Mouse (Mus musculus) neural tube, embryonic 12.5 days (tissue): ENCODE results near the gene H6pd. TPM values are rescaled to one million over a fixed set of nuclear protein-coding genes. Genes with fewer than 3 reads are reported as not detected.

Experiments
- ATAC-seq: fragments of 200-750 bp; cut with Nextera tagmentation; 2 replicates; pipeline ENCODE4 v1.8.0; 2017; ENCODE audit warnings: low read depth, mild to moderate bottlenecking, moderate TSS enrichment, moderate library complexity; ENCODE audit not compliant: low FRiP score
- H3K27ac ChIP-seq: fragments of 300-500 bp; sonication (generic); 2 replicates; pipeline ENCODE4 v1.5.1; 2016
- H3K27me3 ChIP-seq: fragments of 300-500 bp; sonication (generic); replicated peaks from 2 replicates; pipeline ENCODE4 v1.6.1; 2016; ENCODE audit warnings: mild to moderate bottlenecking
- H3K36me3 ChIP-seq: fragments of 300-500 bp; sonication (generic); 2 replicates; pipeline ENCODE4 v1.6.1; 2016; ENCODE audit warnings: mild to moderate bottlenecking
- H3K4me1 ChIP-seq: fragments of 300-500 bp; sonication (generic); 2 replicates; pipeline ENCODE4 v1.6.1; 2016
- H3K4me2 ChIP-seq: fragments of 300-500 bp; sonication (generic); replicated peaks from 2 replicates; pipeline ENCODE4 v1.6.1; 2016; ENCODE audit warnings: mild to moderate bottlenecking
- H3K4me3 ChIP-seq: fragments of 300-500 bp; sonication (generic); 2 replicates; pipeline ENCODE4 v1.5.1; 2016
- H3K9ac ChIP-seq: fragments of 300-500 bp; sonication (generic); 2 replicates; pipeline ENCODE4 v1.6.1; 2016; ENCODE audit warnings: mild to moderate bottlenecking
- H3K9me3 ChIP-seq: fragments of 300-500 bp; sonication (generic); 2 replicates; pipeline ENCODE4 v1.6.1; 2016; ENCODE audit warnings: mild to moderate bottlenecking
- WGBS: fragments of 180-500 bp; shearing (Covaris S2); methylation state at CpG from one replicate; pipeline ENCODE4 v1.1.7; 2016; 5-methylcytosine and 5-hydroxymethylcytosine counted together
- polyA plus RNA-seq: library from polyadenylated mRNA; unstranded; fragments of >200 nt; fragmentation: Nextera tagmentation; extraction: Ambion mirVana; gene quantifications from 2 replicates; pipeline ENCODE4 v1.2.1, GENCODE M21; 2016

H6pd gene
- polyA plus RNA-seq, 1 experiment from 2014 or later = 4.0 TPM

- 89% methylated on average over 4 of the region's 4 CpGs for WGBS
- Histone ChIP-seq H3K9me3 (no peaks in the 10 kb centered on the region), H3K27ac (no peak overlapping the region), H3K36me3 (no peaks in the 10 kb centered on the region), H3K27me3 (0 out of 2 replicates have a peak, but pooled peaks cover 2% of the 10 kb centered on the region), H3K9ac (no peak overlapping the region), H3K4me3 (no peak overlapping the region), H3K4me1 (0 out of 2 replicates have a peak, but pooled peaks cover under 1% of the 10 kb centered on the region), H3K4me2 (no peak overlapping the region)
- no peak for ATAC-seq
Measured at GRCm38 (mm10) chr4:150014378-150015091, 5.7 kb upstream of the H6pd start.

DNA sequence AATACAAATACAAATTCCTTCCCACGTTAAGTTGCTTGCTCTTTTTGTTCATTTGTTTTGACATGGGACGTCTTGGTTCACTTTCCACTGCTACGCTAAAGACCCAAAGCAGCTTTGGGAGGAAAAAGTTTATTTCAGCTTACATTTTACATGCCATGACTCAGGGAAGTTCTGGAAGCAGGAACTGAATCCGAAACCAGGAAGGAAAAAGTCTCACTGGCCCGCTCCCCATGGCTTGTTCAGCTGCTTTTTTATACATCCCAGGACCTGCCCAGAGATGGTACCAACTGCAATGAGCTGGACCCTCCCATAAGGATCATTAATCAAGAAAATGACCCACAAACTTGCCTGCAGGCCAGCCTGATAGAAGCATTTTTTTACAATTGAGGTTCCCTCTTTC lies 5.0 kb upstream of the H6pd start:
- H3K4me2 ChIP-seq = no peak overlapping the region
- no peaks in the 10 kb centered on the region for H3K9me3 ChIP-seq
- H3K9ac ChIP-seq = no peak overlapping the region
- 90% methylated on average over 5 of the region's 5 CpGs for WGBS
- H3K4me1 ChIP-seq = peaks cover 6% of the 10 kb centered on the region; the same call in 1 of the 2 replicates
- no peak for ATAC-seq
- H3K27ac ChIP-seq = no peak overlapping the region
- no peaks in the 10 kb centered on the region for H3K36me3 ChIP-seq
- no peak overlapping the region for H3K4me3 ChIP-seq
- 0 out of 2 replicates have a peak, but pooled peaks cover 2% of the 10 kb centered on the region for H3K27me3 ChIP-seq

GRCm38 (mm10) chr4:150013186-150013690 lies 4.4 kb upstream of the H6pd start:
- no peaks in the 10 kb centered on the region for H3K9me3 ChIP-seq
- 91% methylated on average over 8 of the region's 8 CpGs for WGBS
- H3K9ac ChIP-seq = no peak overlapping the region
- no peak for ATAC-seq
- no peaks in the 10 kb centered on the region for H3K36me3 ChIP-seq
- 0 out of 2 replicates have a peak, but pooled peaks cover 2% of the 10 kb centered on the region for H3K27me3 ChIP-seq
- H3K4me3 ChIP-seq = no peak overlapping the region
- H3K4me1 ChIP-seq = peaks cover 6% of the 10 kb centered on the region; the same call in 1 of the 2 replicates
- H3K27ac ChIP-seq = no peak overlapping the region
- H3K4me2 ChIP-seq = no peak overlapping the region

DNA sequence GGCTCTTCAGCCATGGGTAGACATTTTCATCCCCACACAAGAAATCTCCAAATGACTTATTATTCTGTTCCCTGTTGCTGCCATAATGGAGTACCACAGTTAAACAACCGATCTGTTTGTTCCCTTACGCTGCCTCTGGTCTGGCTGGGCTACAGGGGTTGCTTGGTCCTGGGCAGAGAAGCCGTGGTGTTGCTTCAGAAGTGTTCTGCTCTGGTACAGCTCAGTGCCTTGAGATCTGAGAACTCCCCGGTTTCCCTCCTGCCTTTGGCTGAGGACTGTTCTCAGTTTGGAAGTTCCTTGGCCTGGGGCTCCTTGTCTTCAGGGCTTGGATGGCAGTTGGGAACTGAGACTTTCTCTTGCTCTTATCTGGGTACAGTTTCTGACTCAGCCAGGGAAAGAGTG lies 3.5 kb upstream of the H6pd start:
- Histone ChIP-seq H3K36me3 (no peaks in the 10 kb centered on the region), H3K9me3 (no peaks in the 10 kb centered on the region), H3K4me2 (no peak overlapping the region), H3K27ac (no peak overlapping the region), H3K4me1 (peaks cover 6% of the 10 kb centered on the region; the same call in 1 of the 2 replicates), H3K4me3 (no peak overlapping the region), H3K9ac (no peak overlapping the region), H3K27me3 (0 out of 2 replicates have a peak, but pooled peaks cover 2% of the 10 kb centered on the region)
- ATAC-seq = no peak
- 74% methylated on average over 4 of the region's 4 CpGs for WGBS

DNA sequence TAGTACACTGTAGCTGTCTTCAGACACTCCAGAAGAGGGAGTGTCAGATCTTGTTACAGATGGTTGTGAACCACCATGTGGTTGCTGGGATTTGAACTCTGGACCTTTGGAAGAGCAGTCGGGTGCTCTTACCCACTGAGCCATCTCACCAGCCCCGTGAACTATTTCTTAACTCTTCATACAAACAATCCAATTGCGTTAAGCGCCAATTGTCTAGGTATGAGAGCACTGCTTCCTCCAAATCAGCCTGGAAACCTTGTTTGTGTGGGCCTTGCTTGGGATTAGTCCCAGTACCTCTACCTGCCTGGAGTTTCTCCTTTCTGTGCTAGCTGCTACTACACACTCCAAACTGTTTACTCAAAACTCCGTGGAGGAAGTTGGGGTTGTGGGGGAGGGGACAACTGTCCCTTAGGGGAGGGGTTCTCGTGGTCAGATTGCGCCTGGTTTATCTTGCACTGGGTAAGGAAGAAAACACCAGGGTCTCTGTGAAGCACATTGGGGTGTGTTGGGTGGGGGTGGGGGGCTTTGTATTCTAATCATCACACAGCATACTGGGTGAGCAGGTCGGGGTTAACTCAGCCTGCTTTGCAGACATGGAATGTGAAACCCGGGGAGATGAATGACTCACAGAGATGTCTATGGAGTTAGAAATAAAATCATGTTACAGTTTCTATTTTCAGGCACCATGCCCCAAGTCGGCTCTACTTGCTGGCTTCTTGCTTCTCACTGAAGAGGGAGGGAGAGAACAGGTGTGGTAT lies 2.9 kb upstream of the H6pd start:
- Histone ChIP-seq H3K27me3 (0 out of 2 replicates have a peak, but pooled peaks cover 2% of the 10 kb centered on the region), H3K4me2 (no peak overlapping the region), H3K4me1 (peaks cover 6% of the 10 kb centered on the region; the same call in 1 of the 2 replicates), H3K27ac (no peak overlapping the region), H3K36me3 (no peaks in the 10 kb centered on the region), H3K9ac (no peak overlapping the region), H3K9me3 (no peaks in the 10 kb centered on the region), H3K4me3 (no peak overlapping the region)
- 59% methylated on average over 10 of the region's 10 CpGs for WGBS
- ATAC-seq = no peak

DNA sequence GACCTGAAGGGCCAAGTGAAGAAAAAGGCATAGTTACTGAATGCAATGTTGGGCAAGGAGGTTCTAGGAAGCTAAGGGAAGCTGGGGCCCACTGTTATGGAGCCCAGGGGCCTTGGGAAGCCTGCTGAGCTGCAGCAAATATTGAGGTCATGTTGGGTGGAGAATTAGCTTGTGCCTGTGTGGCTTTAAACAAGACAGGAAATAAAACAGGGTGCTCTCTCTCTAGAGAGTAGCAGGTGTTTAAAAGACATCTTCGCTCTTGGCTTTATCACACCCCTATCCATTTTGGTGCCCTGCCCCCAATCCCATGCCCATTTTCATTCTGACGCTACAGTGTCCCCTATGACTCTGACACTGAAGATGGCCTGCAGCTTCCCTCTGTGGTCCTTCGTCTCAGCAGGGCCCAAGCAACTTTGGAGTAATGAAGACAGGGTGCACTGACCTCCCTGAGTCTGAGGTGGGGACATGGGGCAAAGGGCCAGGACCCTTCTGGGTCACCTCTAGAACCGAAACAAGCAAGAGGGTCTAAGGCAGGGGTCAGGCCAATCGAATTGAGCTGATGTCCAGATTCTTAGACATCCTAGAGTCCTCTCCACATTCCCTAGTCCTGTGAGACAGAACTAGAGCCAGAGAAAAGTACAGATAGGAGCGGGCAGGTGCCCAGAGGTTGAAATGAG lies 1.4 kb upstream of the H6pd start:
- no peak for ATAC-seq
- Histone ChIP-seq H3K4me1 (peaks cover 6% of the 10 kb centered on the region; the same call in 1 of the 2 replicates), H3K36me3 (no peaks in the 10 kb centered on the region), H3K9me3 (no peaks in the 10 kb centered on the region), H3K27ac (no peak overlapping the region), H3K9ac (no peak overlapping the region), H3K4me3 (no peak overlapping the region), H3K4me2 (no peak overlapping the region), H3K27me3 (no peaks in the 10 kb centered on the region)
- WGBS = 89% methylated on average over 6 of the region's 6 CpGs

GRCm38 (mm10) chr4:150009587-150009930 lies 736 bp upstream of the H6pd start:
- ATAC-seq = 0 out of 2 replicates have a peak, but pooled peaks have one; percentile 5
- Histone ChIP-seq H3K27ac (no peak overlapping the region), H3K27me3 (no peaks in the 10 kb centered on the region), H3K36me3 (no peaks in the 10 kb centered on the region), H3K4me1 (peaks cover 6% of the 10 kb centered on the region; the same call in 1 of the 2 replicates), H3K9me3 (no peaks in the 10 kb centered on the region), H3K9ac (no peak overlapping the region), H3K4me2 (peak overlapping the region; percentile 81), H3K4me3 (no peak overlapping the region)
- 80% methylated on average over 6 of the region's 6 CpGs for WGBS

DNA sequence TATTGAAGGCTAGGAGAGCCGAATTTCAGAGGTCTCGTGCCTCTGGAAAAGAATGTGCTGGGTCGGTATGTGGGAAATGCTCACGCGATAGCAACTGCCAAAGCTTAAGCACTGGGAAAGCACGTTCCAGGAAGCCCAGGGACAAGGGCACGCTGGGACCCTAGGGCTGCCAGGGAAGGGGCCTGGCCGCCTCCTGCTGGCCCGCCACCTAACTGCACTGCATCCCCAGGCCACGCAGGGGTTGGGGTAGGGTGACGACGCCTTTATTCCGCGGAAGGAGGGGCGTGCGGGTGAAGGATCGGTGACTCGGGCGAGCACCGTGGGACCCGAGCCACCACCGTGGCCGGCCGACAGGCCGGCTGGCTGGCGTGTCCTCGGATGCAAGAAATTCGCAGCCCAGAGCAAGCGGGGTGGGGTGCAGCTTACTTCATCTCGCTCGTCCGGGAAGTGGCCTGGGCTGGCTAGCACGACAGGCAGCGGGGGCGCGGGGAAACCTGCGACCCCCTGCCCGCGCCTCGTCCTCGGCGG lies 434 bp downstream of the H6pd start:
- under 1% methylated on average over 42 of the region's 42 CpGs for WGBS
- peak overlapping the region; percentile 78 for H3K27ac ChIP-seq
- H3K4me1 ChIP-seq = peaks cover 6% of the 10 kb centered on the region

GRCm38 (mm10) chr4:150007444-150007843 lies 1.4 kb downstream of the H6pd start:
- Histone ChIP-seq H3K4me1 (peaks cover 6% of the 10 kb centered on the region), H3K27me3 (no peaks in the 10 kb centered on the region), H3K4me2 (peak overlapping the region; percentile 81; the same call in 1 of the 2 replicates), H3K4me3 (no peak overlapping the region), H3K9me3 (no peaks in the 10 kb centered on the region), H3K9ac (no peak overlapping the region), H3K36me3 (no peaks in the 10 kb centered on the region), H3K27ac (no peak overlapping the region)
- no peak for ATAC-seq
- WGBS = 90% methylated on average over 3 of the region's 3 CpGs

More for the DNA sequence above, 434 bp downstream of the H6pd start:
- peak overlapping the region; percentile 81 for H3K9ac ChIP-seq
- no peaks in the 10 kb centered on the region for H3K9me3 ChIP-seq
- H3K4me2 ChIP-seq = peak overlapping the region; percentile 81
- peak overlapping the region; percentile 71 for H3K4me3 ChIP-seq
- H3K36me3 ChIP-seq = no peaks in the 10 kb centered on the region
- ATAC-seq = peak; percentile 88
- H3K27me3 ChIP-seq = no peaks in the 10 kb centered on the region

DNA sequence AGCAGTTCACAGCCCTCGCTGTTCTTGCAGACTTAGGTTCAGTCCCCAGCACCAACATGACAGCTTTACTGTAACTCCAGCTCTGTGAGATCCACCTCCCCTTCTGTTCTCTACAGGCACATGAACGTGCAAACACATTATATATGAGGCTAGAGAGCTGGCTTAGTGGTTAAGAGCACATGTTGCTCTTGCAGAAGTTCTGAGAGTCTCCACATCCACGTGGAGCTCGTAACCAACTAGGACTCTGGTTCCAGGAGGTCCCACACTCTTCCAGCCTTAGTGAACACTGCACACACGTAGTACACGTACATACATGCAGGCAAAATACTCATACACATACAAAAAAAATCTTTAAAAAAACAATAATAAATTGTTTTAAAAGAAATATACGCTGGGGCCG lies 1.8 kb downstream of the H6pd start:
- H3K4me3 ChIP-seq = no peak overlapping the region
- no peaks in the 10 kb centered on the region for H3K36me3 ChIP-seq
- peaks cover 6% of the 10 kb centered on the region for H3K4me1 ChIP-seq
- no peaks in the 10 kb centered on the region for H3K9me3 ChIP-seq
- 81% methylated on average over 8 of the region's 8 CpGs for WGBS
- H3K4me2 ChIP-seq = no peak overlapping the region
- H3K27ac ChIP-seq = no peak overlapping the region
- no peaks in the 10 kb centered on the region for H3K27me3 ChIP-seq
- no peak for ATAC-seq
- H3K9ac ChIP-seq = no peak overlapping the region

DNA sequence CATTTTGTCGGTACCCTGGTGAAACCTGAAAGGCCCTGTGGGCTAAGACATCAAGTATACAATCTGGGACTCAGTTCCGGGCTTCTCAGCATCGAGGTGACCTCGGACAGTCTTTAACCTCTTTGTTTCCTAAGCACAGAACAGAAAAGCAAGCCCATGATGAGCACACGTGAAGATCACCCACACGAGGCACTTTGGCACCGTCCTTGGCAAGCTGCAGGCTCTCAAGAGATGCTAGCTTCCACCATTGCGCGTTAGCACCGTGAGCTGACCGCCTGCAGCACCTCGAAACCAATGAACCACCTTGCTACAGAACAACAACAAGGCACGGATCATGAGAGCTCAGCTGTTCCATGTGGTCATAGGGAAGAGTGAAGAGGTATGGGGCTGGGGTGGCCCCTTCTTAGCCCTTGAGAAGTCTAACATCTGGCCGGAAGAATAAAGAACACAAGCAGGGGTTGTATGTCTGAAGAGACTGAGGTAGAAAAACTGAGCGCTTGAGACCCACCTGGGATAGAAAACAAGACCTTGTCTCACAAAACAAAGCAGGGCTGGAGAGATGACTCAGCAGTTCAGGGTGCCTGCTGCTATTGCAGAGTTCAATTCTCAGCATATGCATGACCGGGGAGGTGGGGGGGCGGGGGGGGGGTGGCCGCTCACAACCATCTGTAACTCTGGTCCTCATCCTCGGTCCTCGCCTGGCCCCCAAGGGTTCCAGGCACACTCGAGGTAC lies 2.5 kb downstream of the H6pd start:
- Histone ChIP-seq H3K27me3 (no peaks in the 10 kb centered on the region), H3K9me3 (no peaks in the 10 kb centered on the region), H3K4me3 (no peak overlapping the region), H3K9ac (no peak overlapping the region), H3K4me1 (peaks cover 6% of the 10 kb centered on the region), H3K36me3 (no peaks in the 10 kb centered on the region), H3K4me2 (no peak overlapping the region), H3K27ac (no peak overlapping the region)
- 88% methylated on average over 21 of the region's 21 CpGs for WGBS
- ATAC-seq = no peak
